Mouse (Mus musculus): ENCODE measurements around the gene Syk. TPM values are rescaled to one million over a fixed set of nuclear protein-coding genes. Genes with fewer than 3 reads are reported as not detected.

The Syk gene
- polyA plus RNA-seq, 1 experiment from 2014 or later, result 4.3 TPM

GRCm38 (mm10) chr13:52541385-52542035 is 41.5 kb upstream of the Syk start:
- Histone ChIP-seq H3K36me3 (ENCODE audit: insufficient read depth, low read length) (no peaks in the 10 kb centered on the region), H3K27ac (ENCODE audit: low read length) (no peak overlapping the region), H3K9ac (replicated peaks; ENCODE audit: low read depth) (no peak overlapping the region), H3K27me3 (replicated peaks; ENCODE audit: insufficient read depth, low read length) (no peaks in the 10 kb centered on the region), H3K9me3 (ENCODE audit: low read length) (no peaks in the 10 kb centered on the region), H3K4me3 (ENCODE audit: low read depth, low read length) (no peak overlapping the region), H3K4me1 (ENCODE audit: insufficient read depth, low read depth, low read length) (no peaks in the 10 kb centered on the region), H3K4me2 (replicated peaks; ENCODE audit: low read depth, low read length) (no peak overlapping the region)
- 66% methylated on average over 5 of the region's 5 CpGs for WGBS
- TF ChIP-seq CTCF (IDR thresholded peaks at IDR 0.05) (no peak), EP300 (IDR thresholded peaks at IDR 0.05) (no peak)
- DNase-seq (ENCODE audit: low spot score) (no peak), ATAC-seq (no peak)

DNA sequence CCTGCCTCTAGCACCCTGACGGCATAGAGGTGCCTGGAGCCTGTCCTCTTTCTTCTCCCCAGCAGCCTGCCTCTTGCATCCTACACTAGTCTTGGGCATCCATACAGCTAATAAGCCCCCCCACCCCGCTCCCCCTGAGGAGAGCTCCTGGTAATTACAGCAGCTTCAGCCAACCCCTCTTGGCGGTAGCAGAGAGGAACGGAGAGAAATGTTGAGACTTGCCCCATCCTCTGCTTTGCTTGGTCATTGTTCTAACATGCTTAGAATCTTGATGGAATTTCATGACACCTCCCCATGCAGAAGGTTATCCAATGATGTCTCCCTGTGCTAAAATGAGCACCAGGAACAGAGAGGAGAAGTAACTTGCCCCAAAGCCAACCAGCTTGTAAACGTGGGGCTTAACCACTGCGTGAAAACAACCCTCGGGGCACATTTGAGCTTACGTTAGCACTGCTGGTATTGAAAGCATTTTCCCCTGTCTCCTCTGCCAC is 40.9 kb upstream of the Syk start:
- no peak for TF ChIP-seq CTCF (IDR thresholded peaks at IDR 0.05)
- TF ChIP-seq EP300 (IDR thresholded peaks at IDR 0.05), result no peak
- Histone ChIP-seq H3K27ac (ENCODE audit: low read length) (no peak overlapping the region), H3K4me1 (ENCODE audit: insufficient read depth, low read depth, low read length) (no peaks in the 10 kb centered on the region), H3K9ac (replicated peaks; ENCODE audit: low read depth) (no peak overlapping the region), H3K4me2 (replicated peaks; ENCODE audit: low read depth, low read length) (no peak overlapping the region), H3K36me3 (ENCODE audit: insufficient read depth, low read length) (no peaks in the 10 kb centered on the region), H3K9me3 (ENCODE audit: low read length) (no peaks in the 10 kb centered on the region), H3K27me3 (replicated peaks; ENCODE audit: insufficient read depth, low read length) (no peaks in the 10 kb centered on the region), H3K4me3 (ENCODE audit: low read depth, low read length) (no peak overlapping the region)
- no peak for ATAC-seq
- no peak for DNase-seq (ENCODE audit: low spot score)
- WGBS, result 66% methylated on average over 8 of the region's 8 CpGs

- Histone ChIP-seq H3K27ac (ENCODE audit: low read length) (no peak overlapping the region), H3K36me3 (ENCODE audit: insufficient read depth, low read length) (no peaks in the 10 kb centered on the region), H3K9me3 (ENCODE audit: low read length) (no peaks in the 10 kb centered on the region), H3K4me3 (ENCODE audit: low read depth, low read length) (no peak overlapping the region), H3K9ac (replicated peaks; ENCODE audit: low read depth) (no peak overlapping the region), H3K4me2 (replicated peaks; ENCODE audit: low read depth, low read length) (no peak overlapping the region), H3K27me3 (replicated peaks; ENCODE audit: insufficient read depth, low read length) (no peaks in the 10 kb centered on the region), H3K4me1 (ENCODE audit: insufficient read depth, low read depth, low read length) (no peaks in the 10 kb centered on the region)
- DNase-seq (ENCODE audit: low spot score) (no peak), ATAC-seq (no peak)
- WGBS, result 62% methylated on average over 4 of the region's 4 CpGs
- TF ChIP-seq EP300 (IDR thresholded peaks at IDR 0.05) (no peak), CTCF (IDR thresholded peaks at IDR 0.05) (no peak)
These were observed 40.3 kb upstream of the Syk start for GRCm38 (mm10) chr13:52542636-52543035.

- Histone ChIP-seq H3K4me2 (replicated peaks; ENCODE audit: low read depth, low read length) (no peak overlapping the region), H3K36me3 (ENCODE audit: insufficient read depth, low read length) (no peaks in the 10 kb centered on the region), H3K27ac (ENCODE audit: low read length) (no peak overlapping the region), H3K9ac (replicated peaks; ENCODE audit: low read depth) (no peak overlapping the region), H3K4me1 (ENCODE audit: insufficient read depth, low read depth, low read length) (no peaks in the 10 kb centered on the region), H3K4me3 (ENCODE audit: low read depth, low read length) (no peak overlapping the region), H3K27me3 (replicated peaks; ENCODE audit: insufficient read depth, low read length) (no peaks in the 10 kb centered on the region), H3K9me3 (ENCODE audit: low read length) (no peaks in the 10 kb centered on the region)
- ATAC-seq (no peak), DNase-seq (ENCODE audit: low spot score) (no peak)
- 64% methylated on average over 6 of the region's 6 CpGs for WGBS
- no peak for TF ChIP-seq CTCF (IDR thresholded peaks at IDR 0.05)
- no peak for TF ChIP-seq EP300 (IDR thresholded peaks at IDR 0.05)
These were observed 36.7 kb upstream of the Syk start for GRCm38 (mm10) chr13:52546288-52546687.

DNA sequence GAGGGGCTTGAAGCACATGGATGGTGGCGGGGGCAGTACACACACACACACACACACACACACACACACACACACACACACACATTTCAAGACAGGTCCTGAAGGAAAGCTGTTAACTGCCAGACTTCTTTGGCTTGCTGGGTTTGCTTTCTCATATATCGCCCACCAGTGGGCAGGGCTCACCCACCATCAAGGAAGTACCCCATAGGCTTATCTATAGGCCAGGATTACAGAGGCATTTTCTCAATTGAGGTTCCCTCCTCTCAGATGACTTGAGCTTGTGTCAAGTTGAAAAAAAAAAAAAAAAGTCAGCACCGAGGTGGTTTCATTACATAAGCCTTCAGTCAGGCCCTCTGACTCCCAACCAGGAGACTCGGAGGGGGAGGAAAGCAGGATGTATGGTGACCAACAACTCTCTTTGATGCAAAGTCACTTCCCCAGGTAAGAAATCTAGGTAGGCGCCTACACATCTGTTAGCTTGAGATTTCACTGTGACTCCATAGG is 32.2 kb upstream of the Syk start:
- TF ChIP-seq EP300 (IDR thresholded peaks at IDR 0.05), result no peak
- no peak for TF ChIP-seq CTCF (IDR thresholded peaks at IDR 0.05)
- Histone ChIP-seq H3K27ac (ENCODE audit: low read length) (no peak overlapping the region), H3K27me3 (replicated peaks; ENCODE audit: insufficient read depth, low read length) (no peaks in the 10 kb centered on the region), H3K9ac (replicated peaks; ENCODE audit: low read depth) (no peak overlapping the region), H3K4me2 (replicated peaks; ENCODE audit: low read depth, low read length) (no peak overlapping the region), H3K36me3 (ENCODE audit: insufficient read depth, low read length) (no peaks in the 10 kb centered on the region), H3K4me3 (ENCODE audit: low read depth, low read length) (no peak overlapping the region), H3K4me1 (ENCODE audit: insufficient read depth, low read depth, low read length) (no peaks in the 10 kb centered on the region), H3K9me3 (ENCODE audit: low read length) (no peaks in the 10 kb centered on the region)
- ATAC-seq, result no peak
- DNase-seq (ENCODE audit: low spot score), result no peak
- 65% methylated on average over 5 of the region's 5 CpGs for WGBS

GRCm38 (mm10) chr13:52551275-52551674 is 31.7 kb upstream of the Syk start:
- Histone ChIP-seq H3K4me1 (ENCODE audit: insufficient read depth, low read depth, low read length) (no peaks in the 10 kb centered on the region), H3K27me3 (replicated peaks; ENCODE audit: insufficient read depth, low read length) (no peaks in the 10 kb centered on the region), H3K4me3 (ENCODE audit: low read depth, low read length) (no peak overlapping the region), H3K9ac (replicated peaks; ENCODE audit: low read depth) (no peak overlapping the region), H3K36me3 (ENCODE audit: insufficient read depth, low read length) (no peaks in the 10 kb centered on the region), H3K4me2 (replicated peaks; ENCODE audit: low read depth, low read length) (no peak overlapping the region), H3K27ac (ENCODE audit: low read length) (no peak overlapping the region), H3K9me3 (ENCODE audit: low read length) (no peaks in the 10 kb centered on the region)
- TF ChIP-seq EP300 (IDR thresholded peaks at IDR 0.05) (no peak), CTCF (IDR thresholded peaks at IDR 0.05) (no peak)
- WGBS, result 64% methylated on average over 9 of the region's 9 CpGs
- ATAC-seq (no peak), DNase-seq (ENCODE audit: low spot score) (no peak)
